Mouse (Mus musculus): Measurements from ENCODE around the gene Phyhipl. TPM values are rescaled to one million over a fixed set of nuclear protein-coding genes. Genes with fewer than 3 reads are reported as not detected.

Gene Phyhipl
- polyA plus RNA-seq, 1 experiment: 0.08 TPM

DNA sequence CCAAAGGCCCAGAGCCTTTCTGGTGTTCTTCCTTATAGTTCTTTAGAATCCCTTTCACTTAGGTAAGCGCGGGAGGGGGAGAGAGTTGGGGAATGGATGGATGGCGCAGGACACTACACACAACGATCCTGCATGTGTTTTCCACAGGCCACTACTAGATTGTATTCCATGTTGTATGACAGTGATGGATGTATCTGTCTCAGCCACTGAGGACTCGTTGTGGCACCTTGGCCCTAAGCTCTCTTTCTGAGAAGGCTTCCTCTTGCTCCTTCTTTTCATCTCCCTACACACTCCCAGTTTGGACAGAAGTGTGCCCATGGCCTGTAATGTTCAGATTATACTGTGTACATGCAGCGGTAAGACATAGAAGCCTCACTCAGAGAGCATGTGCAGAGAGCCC lies 33.6 kb upstream of the Phyhipl start:
- Histone ChIP-seq H3K27me3 (ENCODE audit: control insufficient read depth, insufficient read depth, insufficient read length) (no peaks in the 10 kb centered on the region), H3ac (ENCODE audit: control insufficient read depth, insufficient read length) (no peak overlapping the region), H3K79me2 (ENCODE audit: control insufficient read depth, insufficient read depth) (no peaks in the 10 kb centered on the region), H3K4me3 (no peak overlapping the region), H3K36me3 (ENCODE audit: control insufficient read depth, insufficient read depth) (no peaks in the 10 kb centered on the region), H3K4me2 (ENCODE audit: low read depth) (no peak overlapping the region)
- TF ChIP-seq POLR2AphosphoS2 (IDR thresholded peaks at IDR 0.05; ENCODE audit: insufficient read length, low read depth) (no peak), USF1 (IDR thresholded peaks at IDR 0.05; ENCODE audit: low read depth) (no peak), REST (IDR thresholded peaks at IDR 0.05; ENCODE audit: insufficient read depth, insufficient read length) (no peak), TCF3 (IDR thresholded peaks at IDR 0.05; ENCODE audit: insufficient read length, low read depth) (no peak), MYOG (IDR thresholded peaks at IDR 0.05; ENCODE audit: control insufficient read depth in 1 of 3, insufficient read depth in 1 of 3, insufficient read length in 2 of 3, low read depth in 2 of 3) (no peak), TCF12 (IDR thresholded peaks at IDR 0.05; ENCODE audit: insufficient read depth, poor library complexity, severe bottlenecking) (no peak), CEBPB (IDR thresholded peaks at IDR 0.05; ENCODE audit: insufficient read depth, poor library complexity, severe bottlenecking) (no peak), MAX (IDR thresholded peaks at IDR 0.05; ENCODE audit: low read depth) (no peak), SRF (IDR thresholded peaks at IDR 0.05; ENCODE audit: control insufficient read depth, insufficient read length, low read depth) (no peak), MYOD1 (IDR thresholded peaks at IDR 0.05; ENCODE audit: control insufficient read depth in 1 of 3, insufficient read length in 2 of 3, low read depth in 2 of 3) (no peak), E2F4 (IDR thresholded peaks at IDR 0.05; ENCODE audit: insufficient read depth) (no peak), POLR2A (IDR thresholded peaks at IDR 0.05; ENCODE audit: insufficient read length, low read depth) (no peak)

DNA sequence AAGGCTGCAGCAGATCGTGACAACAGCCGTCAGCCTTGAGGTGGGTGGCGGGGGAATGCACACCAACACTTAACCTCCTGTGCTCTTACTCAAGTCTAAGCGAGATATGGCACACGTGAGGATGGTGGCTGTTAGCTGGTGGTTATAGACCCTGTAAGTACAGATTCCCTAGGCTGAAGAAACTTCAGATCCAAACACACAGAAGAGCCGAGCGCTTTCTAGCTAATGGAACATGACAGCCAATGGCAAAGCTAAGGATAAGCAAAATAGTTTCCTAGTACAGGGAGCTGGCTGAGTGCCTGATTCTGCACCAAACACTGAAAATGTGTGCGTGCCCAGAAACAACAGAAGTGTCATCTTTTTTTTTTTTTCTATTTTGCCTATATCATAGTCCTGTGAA lies 33.1 kb upstream of the Phyhipl start:
- no peaks in the 10 kb centered on the region for H3K27me3 ChIP-seq (ENCODE audit: control insufficient read depth, insufficient read depth, insufficient read length)
- no peaks in the 10 kb centered on the region for H3K36me3 ChIP-seq (ENCODE audit: control insufficient read depth, insufficient read depth)
- H3K4me2 ChIP-seq (ENCODE audit: low read depth): no peak overlapping the region
- no peak overlapping the region for H3K4me3 ChIP-seq
- H3ac ChIP-seq (ENCODE audit: control insufficient read depth, insufficient read length): no peak overlapping the region
- H3K79me2 ChIP-seq (ENCODE audit: control insufficient read depth, insufficient read depth): no peaks in the 10 kb centered on the region
- TF ChIP-seq E2F4 (IDR thresholded peaks at IDR 0.05; ENCODE audit: insufficient read depth) (no peak), MYOG (IDR thresholded peaks at IDR 0.05; ENCODE audit: control insufficient read depth in 1 of 3, insufficient read depth in 1 of 3, insufficient read length in 2 of 3, low read depth in 2 of 3) (no peak), MAX (IDR thresholded peaks at IDR 0.05; ENCODE audit: low read depth) (no peak), SRF (IDR thresholded peaks at IDR 0.05; ENCODE audit: control insufficient read depth, insufficient read length, low read depth) (no peak), MYOD1 (IDR thresholded peaks at IDR 0.05; ENCODE audit: control insufficient read depth in 1 of 3, insufficient read length in 2 of 3, low read depth in 2 of 3) (no peak), TCF3 (IDR thresholded peaks at IDR 0.05; ENCODE audit: insufficient read length, low read depth) (no peak), TCF12 (IDR thresholded peaks at IDR 0.05; ENCODE audit: insufficient read depth, poor library complexity, severe bottlenecking) (no peak), POLR2AphosphoS2 (IDR thresholded peaks at IDR 0.05; ENCODE audit: insufficient read length, low read depth) (no peak), REST (IDR thresholded peaks at IDR 0.05; ENCODE audit: insufficient read depth, insufficient read length) (no peak), CEBPB (IDR thresholded peaks at IDR 0.05; ENCODE audit: insufficient read depth, poor library complexity, severe bottlenecking) (no peak), POLR2A (IDR thresholded peaks at IDR 0.05; ENCODE audit: insufficient read length, low read depth) (no peak), USF1 (IDR thresholded peaks at IDR 0.05; ENCODE audit: low read depth) (no peak)

DNA sequence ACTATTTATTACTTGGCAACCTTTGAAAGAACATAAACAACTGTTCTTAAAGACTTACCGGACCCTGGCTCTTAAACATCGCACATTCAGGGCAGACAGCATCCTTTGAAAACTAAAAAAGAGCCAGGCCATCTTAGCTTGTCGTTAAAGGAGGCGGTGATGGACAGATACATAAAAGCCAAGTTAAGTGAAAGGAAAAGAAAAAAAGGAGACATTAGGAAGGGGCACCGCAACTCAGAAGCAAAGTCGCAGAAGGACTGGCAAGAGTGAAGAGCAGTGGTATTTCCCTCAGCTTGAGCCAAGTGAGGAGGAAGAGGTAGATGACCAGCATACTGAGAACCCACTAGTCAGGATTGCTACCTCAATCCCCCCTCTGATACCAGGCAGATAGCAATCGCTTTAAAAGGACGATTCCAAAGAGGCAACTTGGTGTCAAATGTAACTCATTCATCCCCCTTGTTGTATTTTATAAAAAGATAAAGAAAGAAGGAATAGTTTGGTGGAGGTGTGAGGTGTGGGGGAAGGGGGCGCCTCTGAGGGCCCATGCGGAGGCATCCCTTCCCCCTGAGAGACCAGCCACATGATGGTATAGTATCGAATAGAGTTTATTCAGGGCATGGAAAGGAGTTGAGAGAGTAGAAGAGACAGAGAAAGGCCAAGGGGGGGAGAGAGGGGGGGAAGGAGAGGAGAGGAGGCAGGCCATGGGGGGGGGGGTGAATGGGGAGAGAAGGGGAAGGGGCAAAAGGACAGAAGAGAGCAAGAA lies 31.4 kb upstream of the Phyhipl start:
- no peak for TF ChIP-seq POLR2AphosphoS2 (IDR thresholded peaks at IDR 0.05; ENCODE audit: insufficient read length, low read depth)
- no peak for TF ChIP-seq REST (IDR thresholded peaks at IDR 0.05; ENCODE audit: insufficient read depth, insufficient read length)
- no peak for TF ChIP-seq SRF (IDR thresholded peaks at IDR 0.05; ENCODE audit: control insufficient read depth, insufficient read length, low read depth)
- no peak for TF ChIP-seq POLR2A (IDR thresholded peaks at IDR 0.05; ENCODE audit: insufficient read length, low read depth)
- TF ChIP-seq MAX (IDR thresholded peaks at IDR 0.05; ENCODE audit: low read depth): no peak
- no peak overlapping the region for H3ac ChIP-seq (ENCODE audit: control insufficient read depth, insufficient read length)
- H3K27me3 ChIP-seq (ENCODE audit: control insufficient read depth, insufficient read depth, insufficient read length): no peaks in the 10 kb centered on the region
- H3K79me2 ChIP-seq (ENCODE audit: control insufficient read depth, insufficient read depth): no peaks in the 10 kb centered on the region
- H3K36me3 ChIP-seq (ENCODE audit: control insufficient read depth, insufficient read depth): no peaks in the 10 kb centered on the region
- no peak overlapping the region for H3K4me3 ChIP-seq
- H3K4me2 ChIP-seq (ENCODE audit: low read depth): no peak overlapping the region

DNA sequence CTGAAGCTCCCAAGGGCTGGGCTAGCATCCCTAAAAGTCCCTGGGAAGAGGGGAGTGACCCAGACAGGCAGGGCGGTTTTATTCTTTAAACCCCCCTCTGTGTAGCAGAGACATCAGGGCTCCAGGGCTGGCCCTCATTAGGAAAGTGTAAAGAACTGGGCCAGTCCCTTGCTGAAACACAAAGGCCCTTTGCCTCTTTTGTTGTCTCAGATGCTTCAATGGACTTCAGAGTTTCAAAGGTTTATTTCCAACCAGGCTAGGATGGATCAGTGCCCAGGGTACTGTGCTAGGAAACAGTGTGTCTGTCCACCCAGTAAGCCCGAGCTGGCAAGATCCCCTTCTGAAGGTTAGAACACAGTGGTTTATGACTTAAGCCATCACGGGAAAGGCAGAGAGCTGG lies 30.7 kb upstream of the Phyhipl start:
- Histone ChIP-seq H3K4me3 (no peak overlapping the region), H3ac (ENCODE audit: control insufficient read depth, insufficient read length) (no peak overlapping the region), H3K79me2 (ENCODE audit: control insufficient read depth, insufficient read depth) (no peaks in the 10 kb centered on the region), H3K4me2 (ENCODE audit: low read depth) (no peak overlapping the region), H3K27me3 (ENCODE audit: control insufficient read depth, insufficient read depth, insufficient read length) (no peaks in the 10 kb centered on the region), H3K36me3 (ENCODE audit: control insufficient read depth, insufficient read depth) (no peaks in the 10 kb centered on the region)
- TF ChIP-seq MAX (IDR thresholded peaks at IDR 0.05; ENCODE audit: low read depth) (no peak), REST (IDR thresholded peaks at IDR 0.05; ENCODE audit: insufficient read depth, insufficient read length) (no peak), TCF12 (IDR thresholded peaks at IDR 0.05; ENCODE audit: insufficient read depth, poor library complexity, severe bottlenecking) (no peak), CEBPB (IDR thresholded peaks at IDR 0.05; ENCODE audit: insufficient read depth, poor library complexity, severe bottlenecking) (no peak), MYOG (IDR thresholded peaks at IDR 0.05; ENCODE audit: control insufficient read depth in 1 of 3, insufficient read depth in 1 of 3, insufficient read length in 2 of 3, low read depth in 2 of 3) (no peak), POLR2AphosphoS2 (IDR thresholded peaks at IDR 0.05; ENCODE audit: insufficient read length, low read depth) (no peak)

DNA sequence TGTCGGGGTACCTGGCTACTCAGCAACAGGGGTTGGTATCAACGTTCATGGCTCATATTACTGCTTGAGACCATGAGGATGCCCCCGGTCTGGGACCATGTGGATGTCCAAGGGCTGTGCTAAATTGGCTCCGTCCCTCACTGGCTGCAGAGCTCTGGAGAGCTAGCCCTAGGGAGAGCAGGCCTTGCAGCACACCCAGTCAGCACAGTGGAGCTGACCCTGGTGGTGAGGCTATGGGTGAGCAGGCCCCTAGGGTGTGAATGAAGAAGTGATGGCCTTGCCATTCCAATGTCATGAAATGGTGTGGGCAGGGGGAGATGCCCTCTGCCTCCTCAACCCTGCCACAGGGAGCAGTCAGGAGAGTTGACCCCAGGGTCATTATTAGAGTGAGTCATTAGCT lies 27.7 kb upstream of the Phyhipl start:
- Histone ChIP-seq H3K27me3 (ENCODE audit: control insufficient read depth, insufficient read depth, insufficient read length) (no peaks in the 10 kb centered on the region), H3K4me3 (no peak overlapping the region), H3K36me3 (ENCODE audit: control insufficient read depth, insufficient read depth) (no peaks in the 10 kb centered on the region), H3ac (ENCODE audit: control insufficient read depth, insufficient read length) (no peak overlapping the region), H3K79me2 (ENCODE audit: control insufficient read depth, insufficient read depth) (no peaks in the 10 kb centered on the region), H3K4me2 (ENCODE audit: low read depth) (no peak overlapping the region)
- TF ChIP-seq MAX (IDR thresholded peaks at IDR 0.05; ENCODE audit: low read depth) (no peak), MYOG (IDR thresholded peaks at IDR 0.05; ENCODE audit: control insufficient read depth in 1 of 3, insufficient read depth in 1 of 3, insufficient read length in 2 of 3, low read depth in 2 of 3) (no peak), USF1 (IDR thresholded peaks at IDR 0.05; ENCODE audit: low read depth) (no peak), CEBPB (IDR thresholded peaks at IDR 0.05; ENCODE audit: insufficient read depth, poor library complexity, severe bottlenecking) (no peak), POLR2AphosphoS2 (IDR thresholded peaks at IDR 0.05; ENCODE audit: insufficient read length, low read depth) (no peak), TCF12 (IDR thresholded peaks at IDR 0.05; ENCODE audit: insufficient read depth, poor library complexity, severe bottlenecking) (no peak), E2F4 (IDR thresholded peaks at IDR 0.05; ENCODE audit: insufficient read depth) (no peak)

Data from myocyte (in vitro differentiated cells).